Mouse (Mus musculus) erythroblast, embryonic 14.5 days (primary cell): ENCODE results near the gene Rgs3.

Experiments
- GATA1 ChIP-seq: IDR thresholded peaks from 2 replicates; pipeline ENCODE4 v1.6.1; 2012; ENCODE audit warnings: low read length, inconsistent platforms, mixed read lengths
- TAL1 ChIP-seq: IDR thresholded peaks from 3 replicates; pipeline ENCODE4 v1.6.1; 2012; ENCODE audit warnings: low read length, inconsistent platforms, mixed read lengths

GRCm38 (mm10) chr4:62624679-62625450, 65.2 kb downstream of the Rgs3 start:
- no peak for TF ChIP-seq GATA1
- no peak for TF ChIP-seq TAL1
